Mouse (Mus musculus) intestine, postnatal 0 days (tissue): ENCODE results near the gene Surf1. TPM values are rescaled to one million over a fixed set of nuclear protein-coding genes. Genes with fewer than 3 reads are reported as not detected.

Experiments
- ATAC-seq: fragments of 200-750 bp; cut with Nextera tagmentation; 2 replicates; pipeline ENCODE4 v1.8.0; 2017; ENCODE audit warnings: mild to moderate bottlenecking, moderate TSS enrichment, moderate library complexity
- H3K27ac ChIP-seq: fragments of 300-500 bp; sonication (generic); 2 replicates; pipeline ENCODE4 v1.5.1; 2014; ENCODE audit warnings: mild to moderate bottlenecking, low read depth, low read length, moderate library complexity
- H3K27me3 ChIP-seq: fragments of 300-500 bp; sonication (generic); replicated peaks from 2 replicates; pipeline ENCODE4 v1.6.1; 2014; ENCODE audit warnings: low read length, mixed read lengths; ENCODE audit not compliant: control insufficient read depth, insufficient read depth
- H3K36me3 ChIP-seq: fragments of 300-500 bp; sonication (generic); 2 replicates; pipeline ENCODE4 v1.6.1; 2014; ENCODE audit warnings: mild to moderate bottlenecking, moderate library complexity; ENCODE audit not compliant: control insufficient read depth, insufficient read depth
- H3K4me1 ChIP-seq: fragments of 300-500 bp; sonication (generic); replicated peaks from 2 replicates; pipeline ENCODE4 v1.6.1; 2014; ENCODE audit warnings: antibody characterized with exemption, low read length, mixed read lengths; ENCODE audit not compliant: control insufficient read depth, insufficient read depth
- H3K4me2 ChIP-seq: fragments of 300-500 bp; sonication (generic); replicated peaks from 2 replicates; pipeline ENCODE4 v1.6.1; 2014; ENCODE audit warnings: low read depth, mild to moderate bottlenecking, moderate library complexity
- H3K4me3 ChIP-seq: fragments of 300-500 bp; sonication (generic); 2 replicates; pipeline ENCODE4 v1.5.1; 2014; ENCODE audit warnings: low read depth, low read length
- H3K9ac ChIP-seq: fragments of 300-500 bp; sonication (generic); 2 replicates; pipeline ENCODE4 v1.6.1; 2014; ENCODE audit warnings: mild to moderate bottlenecking, low read depth, low read length
- H3K9me3 ChIP-seq: fragments of 300-500 bp; sonication (generic); 2 replicates; pipeline ENCODE4 v1.6.1; 2016; ENCODE audit warnings: mixed run types; ENCODE audit not compliant: control insufficient read depth
- CTCF ChIP-seq: sonication (generic); IDR thresholded peaks from 2 replicates; pipeline ENCODE4 v1.5.1; 2016; ENCODE audit warnings: low read depth, mild to moderate bottlenecking, control low read depth, antibody characterized with exemption, moderate library complexity
- WGBS: fragments of 180-500 bp; shearing (Covaris S2); extraction: QIAGEN DNeasy Blood & Tissue Kit; methylation state at CpG from one replicate; pipeline ENCODE4 v1.1.7; 2014; 5-methylcytosine and 5-hydroxymethylcytosine counted together
- polyA plus RNA-seq: library from polyadenylated mRNA; unstranded; fragments of >200 nt; fragmentation: Nextera tagmentation; extraction: Ambion mirVana; gene quantifications from 2 replicates; pipeline ENCODE4 v1.2.1, GENCODE M21; 2015

Gene Surf1
- polyA plus RNA-seq, 1 experiment from 2014 or later, result 65.3 TPM

DNA sequence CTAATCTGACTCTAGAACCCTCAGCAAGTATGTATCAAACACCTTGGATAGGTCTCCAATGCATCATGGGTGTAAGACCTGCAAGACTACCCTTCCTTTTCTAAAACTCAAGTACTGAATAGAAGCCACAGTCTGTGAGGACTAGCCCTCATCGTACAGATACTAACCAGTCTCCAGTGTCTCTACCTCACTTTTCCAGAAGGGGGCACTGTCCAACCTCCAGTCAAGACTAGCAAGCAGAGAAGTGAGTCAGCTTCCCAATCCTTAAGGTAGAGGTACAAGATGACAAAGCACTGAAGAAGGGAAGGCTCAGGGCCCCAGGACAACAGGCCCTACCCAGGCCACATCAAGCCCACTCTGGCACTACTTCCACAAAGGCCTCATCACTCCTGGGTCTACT lies 14.1 kb upstream of the Surf1 start:
- Histone ChIP-seq H3K36me3 (peaks cover 34% of the 10 kb centered on the region), H3K9ac (0 out of 2 replicates have a peak overlapping the region, but pooled peaks have one; percentile 27), H3K4me3 (no peak overlapping the region), H3K27ac (peak overlapping the region; percentile 23; the same call in 1 of the 2 replicates), H3K4me2 (peak overlapping the region; percentile 82), H3K4me1 (peaks cover 6% of the 10 kb centered on the region; the same call in 1 of the 2 replicates), H3K9me3 (no peaks in the 10 kb centered on the region), H3K27me3 (no peaks in the 10 kb centered on the region)
- 38% methylated on average over 1 of the region's 1 CpGs for WGBS
- ATAC-seq, result no peak
- peak; percentile 84 for TF ChIP-seq CTCF

DNA sequence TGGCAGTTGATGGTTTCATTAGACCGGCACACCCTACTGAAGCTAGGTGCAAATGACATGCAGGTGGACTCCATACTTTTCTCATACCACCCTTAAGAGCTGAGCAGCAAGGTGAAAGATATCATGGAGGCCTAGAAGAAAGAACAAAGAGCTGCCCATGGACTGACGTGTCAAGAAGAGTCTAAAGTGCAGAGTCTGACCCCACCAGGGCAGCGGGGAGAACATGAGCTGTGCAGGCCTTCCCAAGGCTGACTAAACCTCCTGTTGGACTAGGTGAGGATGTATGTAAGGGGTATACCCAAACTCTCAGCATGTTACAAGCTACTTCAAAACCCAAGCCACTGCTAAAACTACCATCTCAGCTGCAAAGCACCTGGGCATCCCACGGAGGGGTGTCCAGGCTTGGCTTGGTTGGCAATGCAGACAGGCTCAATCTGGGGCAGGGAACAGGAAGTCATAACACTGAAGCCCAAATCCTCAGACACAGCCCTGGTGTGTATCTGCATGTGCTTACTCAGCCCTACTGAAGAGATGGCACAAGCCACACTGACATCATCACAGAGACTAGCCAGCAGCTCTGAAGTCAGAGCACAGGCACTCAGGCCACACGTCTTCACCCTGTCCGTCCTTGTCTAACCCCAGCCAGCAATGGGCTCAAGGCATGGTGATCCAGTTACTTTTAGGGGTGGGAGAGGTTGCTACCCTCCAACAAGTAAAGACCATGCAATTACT lies 11.6 kb upstream of the Surf1 start:
- H3K4me2 ChIP-seq, result no peak overlapping the region
- peak overlapping the region; percentile 80 for H3K27ac ChIP-seq
- TF ChIP-seq CTCF, result no peak
- peaks cover 6% of the 10 kb centered on the region; the same call in 1 of the 2 replicates for H3K4me1 ChIP-seq
- H3K9ac ChIP-seq, result no peak overlapping the region
- peaks cover 58% of the 10 kb centered on the region for H3K36me3 ChIP-seq
- no peaks in the 10 kb centered on the region for H3K27me3 ChIP-seq
- H3K9me3 ChIP-seq, result no peaks in the 10 kb centered on the region
- 63% methylated on average over 6 of the region's 6 CpGs for WGBS
- H3K4me3 ChIP-seq, result no peak overlapping the region
- peak; percentile 75 for ATAC-seq

DNA sequence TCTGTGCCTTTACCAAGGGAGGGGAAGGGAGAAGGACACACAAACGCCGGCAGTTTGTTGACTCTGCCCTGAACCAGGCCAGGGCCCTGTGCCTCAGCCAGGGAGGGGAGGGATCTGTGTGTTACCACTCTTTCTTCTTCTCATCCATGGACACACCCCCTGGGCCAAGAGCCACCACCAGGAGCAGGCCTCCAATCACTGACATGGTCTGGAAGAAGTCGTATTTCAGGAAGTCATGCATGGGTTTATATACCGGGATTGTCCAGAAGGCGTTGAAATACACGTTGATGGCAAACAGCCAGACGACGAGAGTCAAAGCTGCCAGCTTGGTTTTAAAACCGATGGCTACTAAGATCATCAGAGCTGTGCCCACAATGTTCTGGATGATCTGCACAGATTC lies 5.5 kb upstream of the Surf1 start:
- no peak for TF ChIP-seq CTCF
- peak overlapping the region; percentile 84; the same call in 1 of the 2 replicates for H3K27ac ChIP-seq
- peaks cover 95% of the 10 kb centered on the region for H3K36me3 ChIP-seq
- no peak overlapping the region for H3K4me3 ChIP-seq
- H3K9me3 ChIP-seq, result no peaks in the 10 kb centered on the region
- 49% methylated on average over 9 of the region's 9 CpGs for WGBS
- 0 out of 2 replicates have a peak, but pooled peaks have one; percentile 11 for ATAC-seq
- no peak overlapping the region for H3K9ac ChIP-seq
- no peaks in the 10 kb centered on the region for H3K27me3 ChIP-seq
- H3K4me1 ChIP-seq, result peaks cover 7% of the 10 kb centered on the region
- H3K4me2 ChIP-seq, result no peak overlapping the region

DNA sequence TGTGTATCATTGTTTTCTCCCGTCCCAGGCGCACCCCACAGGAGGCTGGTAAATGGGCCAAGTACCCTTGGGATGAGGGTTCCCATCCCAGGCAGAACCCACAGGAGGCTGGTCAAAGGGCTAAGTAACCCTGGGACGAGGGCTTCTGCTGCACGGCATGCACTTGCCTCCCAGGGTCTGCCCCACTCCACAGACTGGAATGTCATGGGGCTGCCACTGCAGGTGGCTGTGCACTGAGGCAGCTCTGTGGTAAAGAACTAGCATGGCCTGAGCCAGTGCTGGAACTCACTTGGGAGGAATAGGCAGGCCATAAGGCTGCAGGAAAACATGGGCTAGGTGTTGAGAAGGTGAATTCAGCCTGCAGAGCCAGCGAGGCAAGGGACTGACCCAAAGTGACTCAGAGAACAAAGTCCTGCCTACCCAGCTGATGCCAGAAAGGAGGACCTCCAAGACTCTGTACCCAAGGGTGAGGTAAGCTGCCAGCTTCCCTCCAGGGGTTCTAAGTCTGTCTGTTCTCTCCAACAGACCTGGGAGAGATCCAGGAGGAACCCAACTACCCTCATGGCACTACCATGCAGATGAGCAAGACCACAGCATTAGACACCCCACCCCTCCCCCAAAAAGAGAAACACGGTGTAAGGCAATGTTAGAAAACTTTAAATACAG lies 4.0 kb upstream of the Surf1 start:
- no peak overlapping the region for H3K4me3 ChIP-seq
- H3K27ac ChIP-seq, result peak overlapping the region; percentile 84
- H3K4me1 ChIP-seq, result peaks cover 7% of the 10 kb centered on the region
- H3K36me3 ChIP-seq, result peaks cover 80% of the 10 kb centered on the region
- WGBS, result 74% methylated on average over 6 of the region's 6 CpGs
- no peak overlapping the region for H3K4me2 ChIP-seq
- ATAC-seq, result peak; percentile 56
- H3K9me3 ChIP-seq, result no peaks in the 10 kb centered on the region
- no peak for TF ChIP-seq CTCF
- H3K9ac ChIP-seq, result no peak overlapping the region
- no peaks in the 10 kb centered on the region for H3K27me3 ChIP-seq

DNA sequence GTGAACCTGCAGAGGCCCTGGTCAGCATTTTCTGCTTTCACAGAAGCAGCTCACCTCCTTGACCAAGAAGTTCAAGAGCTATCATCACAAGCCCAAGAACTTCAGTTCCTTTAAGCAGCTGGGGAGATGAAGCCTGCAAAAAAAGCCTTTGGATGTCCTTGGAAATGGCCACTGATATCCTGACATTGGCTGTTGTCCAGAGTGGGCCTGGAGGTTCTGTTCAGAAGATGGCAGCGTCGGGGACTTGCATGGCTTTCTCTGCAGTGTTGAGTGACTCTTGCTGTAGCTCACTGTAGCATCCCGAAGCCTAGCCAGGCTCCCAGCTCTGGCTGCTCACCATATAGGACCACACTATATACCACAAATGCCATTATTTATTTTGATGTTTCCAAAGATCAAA lies 3.4 kb upstream of the Surf1 start:
- ATAC-seq, result no peak
- no peak overlapping the region for H3K4me3 ChIP-seq
- WGBS, result 83% methylated on average over 3 of the region's 3 CpGs
- TF ChIP-seq CTCF, result no peak
- H3K36me3 ChIP-seq, result peaks cover 76% of the 10 kb centered on the region
- no peaks in the 10 kb centered on the region for H3K27me3 ChIP-seq
- H3K4me2 ChIP-seq, result no peak overlapping the region
- H3K9ac ChIP-seq, result no peak overlapping the region
- no peaks in the 10 kb centered on the region for H3K9me3 ChIP-seq
- H3K27ac ChIP-seq, result peak overlapping the region; percentile 84; the same call in 1 of the 2 replicates
- peaks cover 7% of the 10 kb centered on the region for H3K4me1 ChIP-seq

DNA sequence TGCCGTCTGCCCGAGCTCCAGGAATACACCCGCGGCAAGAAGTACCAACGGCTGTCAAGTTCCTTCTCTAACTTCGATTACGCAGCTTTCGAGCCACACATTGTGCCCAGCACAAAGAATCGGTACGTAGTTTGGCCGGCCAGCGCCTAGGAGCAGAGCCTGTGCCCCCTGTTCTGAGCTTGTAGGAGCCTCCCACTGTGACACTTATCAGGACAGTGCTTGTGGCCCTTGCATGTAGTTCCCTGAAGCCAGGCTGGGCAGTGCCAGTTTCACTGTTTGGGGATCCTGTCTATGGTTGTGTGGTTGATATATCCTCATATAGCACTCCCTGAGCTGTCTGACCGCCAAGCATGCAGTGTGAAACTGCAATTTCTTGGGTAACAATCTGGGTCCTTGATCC lies 408 bp upstream of the Surf1 start:
- Histone ChIP-seq H3K9ac (peak overlapping the region; percentile 91), H3K27ac (peak overlapping the region; percentile 96), H3K27me3 (no peaks in the 10 kb centered on the region), H3K4me3 (peak overlapping the region; percentile 72), H3K9me3 (no peaks in the 10 kb centered on the region), H3K4me1 (peaks cover 12% of the 10 kb centered on the region), H3K36me3 (peaks cover 73% of the 10 kb centered on the region), H3K4me2 (peak overlapping the region; percentile 94)
- TF ChIP-seq CTCF, result no peak
- no peak for ATAC-seq
- 1% methylated on average over 13 of the region's 13 CpGs for WGBS
